Mouse (Mus musculus) kidney, adult 10 weeks (tissue): Measurements from ENCODE around the gene Olfr110. TPM values are rescaled to one million over a fixed set of nuclear protein-coding genes. Genes with fewer than 3 reads are reported as not detected.

Experiments used
- polyA plus RNA-seq: library from polyadenylated mRNA; stranded (reverse); fragments of 350-450 nt; fragmentation: Illumina TruSeq; extraction: RNeasy Lipid Tissue Mini Kit (QIAGEN cat#74804); gene quantifications from one replicate; pipeline ENCODE4 v1.2.3, GENCODE M21; 2014; ENCODE audit warnings: low read depth, low replicate concordance

Olfr110 gene
- polyA plus RNA-seq, result not detected

DNA sequence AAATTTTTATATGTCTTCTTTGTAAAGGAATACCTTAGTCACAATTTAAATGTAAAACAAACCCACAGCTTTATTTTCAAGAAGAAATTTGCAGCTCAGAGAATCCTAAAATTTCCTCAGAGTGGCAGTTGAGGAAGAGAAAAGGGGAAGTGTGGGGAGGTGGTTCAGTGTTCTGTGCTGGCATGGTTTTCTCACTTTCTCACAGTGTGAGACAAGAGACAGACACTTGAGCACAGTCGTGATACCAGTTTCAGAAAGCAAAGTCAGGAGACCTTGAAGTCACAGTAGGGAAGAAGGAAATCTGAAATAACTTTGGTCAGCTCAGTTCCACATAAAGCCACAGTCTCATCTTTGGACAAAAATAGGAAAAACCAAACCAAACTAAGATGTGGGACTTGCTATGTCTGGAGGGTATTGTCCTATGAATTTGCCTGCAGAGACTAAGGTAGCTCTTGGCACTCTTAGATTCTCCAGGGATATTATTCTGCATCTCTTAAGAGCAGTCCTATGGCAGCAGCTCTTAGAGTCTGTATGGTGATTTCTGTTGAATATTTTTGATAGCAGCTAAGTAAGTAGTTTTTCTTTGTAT is at the start of gene Olfr110:
Gene Olfr110 (plus strand): TSS at position 539 of the 589 bp plus-strand sequence.

DNA sequence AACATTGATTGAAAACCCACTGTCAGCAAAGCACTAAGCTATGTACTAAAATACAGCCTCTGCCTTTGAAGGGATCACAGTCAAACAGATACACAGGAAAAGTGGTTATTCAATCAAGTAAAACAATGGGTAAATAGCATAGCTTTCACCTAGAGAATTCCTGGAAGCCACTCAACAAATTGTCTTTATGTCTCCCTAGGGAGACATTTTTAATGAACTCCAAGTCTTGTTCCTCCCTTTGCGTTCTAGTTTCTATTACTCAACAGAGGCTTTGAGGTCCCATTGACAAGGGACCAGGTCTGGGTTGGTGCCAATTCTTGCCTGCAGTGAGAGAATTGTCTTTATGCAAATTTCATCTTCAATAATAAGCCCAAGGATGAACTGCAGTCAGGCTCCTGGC is 47.1 kb upstream of the Olfr110 start, which contains the start of gene Olfr108:
Gene Olfr108 (plus strand): TSS at position 301 of the 400 bp plus-strand sequence.

DNA sequence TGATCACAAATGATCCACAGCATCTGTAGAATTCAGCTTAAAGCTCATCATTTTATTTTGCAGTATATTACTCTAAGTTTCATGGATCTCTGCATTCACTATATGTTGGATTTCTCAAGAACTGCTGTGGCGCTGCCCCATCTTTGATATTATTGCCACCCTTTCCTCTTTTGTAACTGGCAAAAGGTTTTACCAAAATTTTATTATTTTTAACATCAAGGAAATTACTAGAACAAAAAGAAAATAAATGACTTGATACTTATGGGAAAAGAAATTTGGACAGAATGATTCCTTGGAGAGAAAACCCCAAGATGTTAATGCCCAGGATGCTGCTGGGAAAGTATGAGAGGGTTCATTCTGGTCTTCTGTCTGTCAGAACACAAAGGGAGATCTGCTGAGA is 33.7 kb upstream of the Olfr110 start, which contains the start of gene Olfr109:
Gene Olfr109 (plus strand): TSS at position 301 of the 400 bp plus-strand sequence.

DNA sequence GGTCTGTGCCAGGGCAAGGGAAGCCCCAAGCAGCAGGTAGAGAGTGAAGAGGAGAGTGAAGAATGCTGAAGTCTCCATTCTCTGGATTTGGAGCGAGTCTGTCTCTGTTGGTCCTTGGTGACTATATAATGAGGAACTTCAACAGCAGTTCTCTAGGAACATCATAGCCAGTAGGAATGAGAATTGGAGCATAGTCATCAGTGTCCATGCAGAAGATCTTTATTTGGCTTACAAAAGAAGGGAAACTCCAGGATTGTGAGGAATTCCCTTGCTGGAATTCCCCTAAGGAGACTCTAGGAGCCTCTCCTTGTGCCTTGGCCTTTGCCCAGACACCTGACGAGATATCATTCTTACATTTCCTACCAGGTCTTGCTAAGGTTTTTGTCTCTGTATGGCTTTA is 8.8 kb upstream of the Olfr110 start, which contains the start of gene H2-M2:
Gene H2-M2 (minus strand): TSS at position 101 of the 400 bp plus-strand sequence.

DNA sequence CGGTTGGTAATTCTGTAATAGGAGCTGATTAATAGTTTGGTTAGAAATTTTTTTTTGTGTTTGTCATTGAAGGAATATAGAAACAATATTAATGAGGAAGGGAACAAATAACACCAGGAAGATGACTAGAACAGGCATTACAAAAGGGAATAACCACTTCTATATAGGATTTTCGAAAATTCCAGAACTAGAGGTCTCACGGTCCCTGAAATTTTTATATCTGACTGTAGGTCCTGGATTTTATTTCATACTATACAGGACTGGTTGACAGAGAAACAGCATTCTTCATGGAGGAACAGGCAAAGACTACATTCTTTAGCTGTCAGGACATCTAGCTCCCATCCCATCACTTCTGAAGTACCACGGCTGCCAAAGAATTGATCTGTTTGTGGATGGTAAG is 15.5 kb downstream of the Olfr110 start, which contains the start of gene Olfr111:
Gene Olfr111 (plus strand): TSS at position 301 of the 400 bp plus-strand sequence.

Other genes with a start within 250 kb of the Olfr110 start
- not detected for gene Olfr98, start 228.7 kb upstream of the Olfr110 start, polyA plus RNA-seq
- 0.85 TPM for gene H2-M3, start 222.2 kb upstream of the Olfr110 start, polyA plus RNA-seq
- not detected for gene Olfr99, start 209.0 kb upstream of the Olfr110 start, polyA plus RNA-seq
- gene Olfr101, start 188.2 kb upstream of the Olfr110 start, polyA plus RNA-seq, result not detected
- gene Olfr102, start 175.4 kb upstream of the Olfr110 start, polyA plus RNA-seq, result not detected
- not detected for gene Olfr103, start 152.8 kb upstream of the Olfr110 start, polyA plus RNA-seq
- gene Olfr104-ps, start 132.9 kb upstream of the Olfr110 start, polyA plus RNA-seq, result not detected
- not detected for gene Olfr105-ps, start 113.4 kb upstream of the Olfr110 start, polyA plus RNA-seq
- not detected for gene Olfr106-ps, start 102.1 kb upstream of the Olfr110 start, polyA plus RNA-seq
- not detected for gene Olfr107, start 93.2 kb upstream of the Olfr110 start, polyA plus RNA-seq
- gene Olfr108, start 47.0 kb upstream of the Olfr110 start, polyA plus RNA-seq, result not detected
- not detected for gene Olfr109, start 33.6 kb upstream of the Olfr110 start, polyA plus RNA-seq
- gene H2-M2, start 8.9 kb upstream of the Olfr110 start, polyA plus RNA-seq, result not detected
- gene Olfr111, start 15.6 kb downstream of the Olfr110 start, polyA plus RNA-seq, result not detected
- gene Olfr112, start 77.0 kb downstream of the Olfr110 start, polyA plus RNA-seq, result not detected
- gene Olfr113, start 85.2 kb downstream of the Olfr110 start, polyA plus RNA-seq, result not detected
- not detected for gene Olfr114, start 100.3 kb downstream of the Olfr110 start, polyA plus RNA-seq
- gene Olfr115, start 134.6 kb downstream of the Olfr110 start, polyA plus RNA-seq, result not detected
- gene Olfr116, start 134.7 kb downstream of the Olfr110 start, polyA plus RNA-seq, result not detected
- not detected for gene Olfr117, start 171.3 kb downstream of the Olfr110 start, polyA plus RNA-seq
- gene Olfr118, start 174.5 kb downstream of the Olfr110 start, polyA plus RNA-seq, result not detected
- gene Olfr119, start 204.1 kb downstream of the Olfr110 start, polyA plus RNA-seq, result not detected
- gene Olfr120, start 229.3 kb downstream of the Olfr110 start, polyA plus RNA-seq, result not detected